Mouse (Mus musculus): ENCODE results near the gene Gm21987.

The Gm21987 gene

GRCm38 (mm10) chr16:38347588-38347987, 748 bp downstream of the Gm21987 start:
- in situ Hi-C loops (cut with MboI; ENCODE audit: low sequenced_read_pairs) = loop anchor here (10.0 to 25.0 kb wide), 4 partner anchors 117 to 465 kb away; partner anchors contain the start of genes B4galt4 and Upk1b

GRCm38 (mm10) chr16:38348217-38348761, 1.4 kb downstream of the Gm21987 start:
- in situ Hi-C loops (cut with MboI; ENCODE audit: low sequenced_read_pairs) = loop anchor here (10.0 to 25.0 kb wide), 4 partner anchors 117 to 464 kb away; partner anchors contain the start of genes B4galt4 and Upk1b

- in situ Hi-C loops (cut with MboI; ENCODE audit: low sequenced_read_pairs) = loop anchor here (10.0 to 25.0 kb wide), 4 partner anchors 115 to 462 kb away; partner anchors contain the start of genes B4galt4 and Upk1b
These were observed 3.0 kb downstream of the Gm21987 start for GRCm38 (mm10) chr16:38349881-38350280.

GRCm38 (mm10) chr16:38350361-38350855, 3.6 kb downstream of the Gm21987 start:
- in situ Hi-C loops (cut with MboI; ENCODE audit: low sequenced_read_pairs) = no loop called here

GRCm38 (mm10) chr16:38350939-38351338, 4.1 kb downstream of the Gm21987 start:
- in situ Hi-C loops (cut with MboI; ENCODE audit: low sequenced_read_pairs) = no loop called here

- in situ Hi-C loops (cut with MboI; ENCODE audit: low sequenced_read_pairs) = no loop called here
These were observed 5.2 kb downstream of the Gm21987 start for GRCm38 (mm10) chr16:38352031-38352430.

GRCm38 (mm10) chr16:38352851-38353250, 6.0 kb downstream of the Gm21987 start:
- in situ Hi-C loops (cut with MboI; ENCODE audit: low sequenced_read_pairs) = no loop called here

GRCm38 (mm10) chr16:38353642-38354041, 6.8 kb downstream of the Gm21987 start:
- in situ Hi-C loops (cut with MboI; ENCODE audit: low sequenced_read_pairs) = no loop called here

- in situ Hi-C loops (cut with MboI; ENCODE audit: low sequenced_read_pairs) = no loop called here
These were observed 7.5 kb downstream of the Gm21987 start for GRCm38 (mm10) chr16:38354185-38354913.

- in situ Hi-C loops (cut with MboI; ENCODE audit: low sequenced_read_pairs) = no loop called here
These were observed 11.5 kb downstream of the Gm21987 start for GRCm38 (mm10) chr16:38358256-38358812.

GRCm38 (mm10) chr16:38359241-38359640, 12.4 kb downstream of the Gm21987 start:
- in situ Hi-C loops (cut with MboI; ENCODE audit: low sequenced_read_pairs) = no loop called here

GRCm38 (mm10) chr16:38359857-38360256, 13.0 kb downstream of the Gm21987 start:
- in situ Hi-C loops (cut with MboI; ENCODE audit: low sequenced_read_pairs) = no loop called here

GRCm38 (mm10) chr16:38360317-38360716, 13.5 kb downstream of the Gm21987 start:
- in situ Hi-C loops (cut with MboI; ENCODE audit: low sequenced_read_pairs) = no loop called here

- in situ Hi-C loops (cut with MboI; ENCODE audit: low sequenced_read_pairs) = no loop called here
These were observed 15.1 kb downstream of the Gm21987 start, which contains the start of gene Popdc2 for GRCm38 (mm10) chr16:38361933-38362332. Popdc2 (plus strand) TSS chr16:38362209.

- in situ Hi-C loops (cut with MboI; ENCODE audit: low sequenced_read_pairs) = no loop called here
These were observed 15.8 kb downstream of the Gm21987 start for GRCm38 (mm10) chr16:38362493-38363255.

- in situ Hi-C loops (cut with MboI; ENCODE audit: low sequenced_read_pairs) = no loop called here
These were observed 16.4 kb downstream of the Gm21987 start for GRCm38 (mm10) chr16:38363256-38363595.

- in situ Hi-C loops (cut with MboI; ENCODE audit: low sequenced_read_pairs) = no loop called here
These were observed 16.8 kb downstream of the Gm21987 start for GRCm38 (mm10) chr16:38363657-38364056.

GRCm38 (mm10) chr16:38365390-38365789, 18.6 kb downstream of the Gm21987 start:
- in situ Hi-C loops (cut with MboI; ENCODE audit: low sequenced_read_pairs) = no loop called here

- in situ Hi-C loops (cut with MboI; ENCODE audit: low sequenced_read_pairs) = no loop called here
These were observed 19.4 kb downstream of the Gm21987 start for GRCm38 (mm10) chr16:38366231-38366630.

- in situ Hi-C loops (cut with MboI; ENCODE audit: low sequenced_read_pairs) = no loop called here
These were observed 21.5 kb downstream of the Gm21987 start for GRCm38 (mm10) chr16:38368336-38368735.

GRCm38 (mm10) chr16:38369000-38369399, 22.2 kb downstream of the Gm21987 start:
- in situ Hi-C loops (cut with MboI; ENCODE audit: low sequenced_read_pairs) = no loop called here

All from CH12F3 (cell line).